Mouse (Mus musculus) myocyte (in vitro differentiated cells): ENCODE results near the gene Tmed6. TPM values are rescaled to one million over a fixed set of nuclear protein-coding genes. Genes with fewer than 3 reads are reported as not detected.

Experiments
- H3K27me3 ChIP-seq: one replicate; pipeline ENCODE4 v1.6.1; 2011; ENCODE audit not compliant: control insufficient read depth, insufficient read depth, insufficient read length
- H3K36me3 ChIP-seq: one replicate; pipeline ENCODE4 v1.6.1; 2011; ENCODE audit not compliant: control insufficient read depth, insufficient read depth
- H3K4me2 ChIP-seq: one replicate; pipeline ENCODE4 v1.6.1; 2011; ENCODE audit warnings: low read depth, control low read depth
- H3K4me3 ChIP-seq: one replicate; pipeline ENCODE4 v1.5.1; 2011; ENCODE audit warnings: mild to moderate bottlenecking, control low read depth, moderate library complexity
- H3K79me2 ChIP-seq: one replicate; pipeline ENCODE4 v1.6.1; 2011; ENCODE audit not compliant: control insufficient read depth, insufficient read depth
- H3ac ChIP-seq: one replicate; pipeline ENCODE4 v1.6.1; 2011; ENCODE audit not compliant: control insufficient read depth, insufficient read length
- CEBPB ChIP-seq: IDR thresholded peaks from 2 replicates; pipeline ENCODE4 v1.6.1; 2011; ENCODE audit warnings: mild to moderate bottlenecking, moderate library complexity; ENCODE audit not compliant: poor library complexity, insufficient read depth, severe bottlenecking
- E2F4 ChIP-seq: IDR thresholded peaks from one replicate; pipeline ENCODE4 v1.6.1; 2011; ENCODE audit warnings: mild to moderate bottlenecking, control low read depth, moderate library complexity; ENCODE audit not compliant: insufficient read depth
- MAX ChIP-seq: IDR thresholded peaks from one replicate; pipeline ENCODE4 v1.6.1; 2011; ENCODE audit warnings: low read depth, mild to moderate bottlenecking, control low read depth
- MYOD1 ChIP-seq, 3 experiments: IDR thresholded peaks; one replicate each; pipeline ENCODE4 v1.6.1; 2011; ENCODE audit warnings: control low read depth in 2 of 3, low read depth in 2 of 3, mild to moderate bottlenecking in 2 of 3, moderate library complexity in 1 of 3; ENCODE audit not compliant: insufficient read length in 2 of 3, control insufficient read depth in 1 of 3
- MYOG ChIP-seq, 3 experiments: IDR thresholded peaks; one replicate each; pipeline ENCODE4 v1.6.1; 2011; ENCODE audit warnings: control low read depth in 2 of 3, low read depth in 2 of 3, mild to moderate bottlenecking in 2 of 3; ENCODE audit not compliant: insufficient read length in 2 of 3, control insufficient read depth in 1 of 3, insufficient read depth in 1 of 3
- POLR2A ChIP-seq: IDR thresholded peaks from one replicate; pipeline ENCODE4 v1.6.1; 2011; ENCODE audit warnings: low read depth, mild to moderate bottlenecking, control low read depth, moderate library complexity; ENCODE audit not compliant: insufficient read length
- POLR2AphosphoS2 ChIP-seq: IDR thresholded peaks from one replicate; pipeline ENCODE4 v1.6.1; 2011; ENCODE audit warnings: low read depth, control low read depth; ENCODE audit not compliant: insufficient read length
- REST ChIP-seq: IDR thresholded peaks from one replicate; pipeline ENCODE4 v1.6.1; 2011; ENCODE audit warnings: mild to moderate bottlenecking, control low read depth, moderate library complexity; ENCODE audit not compliant: insufficient read depth, insufficient read length
- SRF ChIP-seq: IDR thresholded peaks from one replicate; pipeline ENCODE4 v1.6.1; 2011; ENCODE audit warnings: low read depth; ENCODE audit not compliant: control insufficient read depth, insufficient read length
- TCF12 ChIP-seq: IDR thresholded peaks from one replicate; pipeline ENCODE4 v1.6.1; 2011; ENCODE audit warnings: mild to moderate bottlenecking, control low read depth; ENCODE audit not compliant: poor library complexity, insufficient read depth, severe bottlenecking
- TCF3 ChIP-seq: IDR thresholded peaks from one replicate; pipeline ENCODE4 v1.6.1; 2011; ENCODE audit warnings: low read depth, control low read depth; ENCODE audit not compliant: insufficient read length
- USF1 ChIP-seq: IDR thresholded peaks from one replicate; pipeline ENCODE4 v1.6.1; 2011; ENCODE audit warnings: low read depth, mild to moderate bottlenecking, control low read depth, moderate library complexity
- polyA plus RNA-seq: library from polyadenylated mRNA; unstranded; fragments of >200 nt; fragmentation: generic; extraction: Trizol; gene quantifications from one replicate; pipeline ENCODE4 v1.2.1, GENCODE M21; 2012; ENCODE audit warnings: missing spikeins

Tmed6 gene
- polyA plus RNA-seq, 1 experiment = not detected

- no peak overlapping the region for H3K4me3 ChIP-seq
- TF ChIP-seq REST (no peak), USF1 (peak; percentile 42)
- H3ac ChIP-seq = no peak overlapping the region
- H3K27me3 ChIP-seq = no peaks in the 10 kb centered on the region
- peaks cover 23% of the 10 kb centered on the region for H3K79me2 ChIP-seq
- no peak overlapping the region for H3K4me2 ChIP-seq
- no peaks in the 10 kb centered on the region for H3K36me3 ChIP-seq
Measured at GRCm38 (mm10) chr8:107029310-107029709, 36.1 kb downstream of the Tmed6 start.

GRCm38 (mm10) chr8:107023479-107023878 is 42.0 kb downstream of the Tmed6 start:
- H3K4me3 ChIP-seq = no peak overlapping the region
- no peaks in the 10 kb centered on the region for H3K79me2 ChIP-seq
- H3K27me3 ChIP-seq = no peaks in the 10 kb centered on the region
- H3K4me2 ChIP-seq = no peak overlapping the region
- H3K36me3 ChIP-seq = no peaks in the 10 kb centered on the region
- TF ChIP-seq TCF3 (no peak), USF1 (no peak), POLR2A (no peak), MYOG (IDR thresholded peaks at IDR 0.05; ENCODE audit: control insufficient read depth in 1 of 3, insufficient read depth in 1 of 3, insufficient read length in 2 of 3, low read depth in 2 of 3) (no peak), MYOD1 (IDR thresholded peaks at IDR 0.05; ENCODE audit: control insufficient read depth in 1 of 3, insufficient read length in 2 of 3, low read depth in 2 of 3) (no peak), E2F4 (no peak), POLR2AphosphoS2 (no peak), CEBPB (no peak), MAX (no peak), TCF12 (no peak), REST (no peak)
- H3ac ChIP-seq = no peak overlapping the region

- H3K36me3 ChIP-seq = peaks cover 3% of the 10 kb centered on the region
- H3K4me2 ChIP-seq = no peak overlapping the region
- no peak overlapping the region for H3ac ChIP-seq
- TF ChIP-seq SRF (no peak), TCF3 (no peak), TCF12 (no peak)
- H3K4me3 ChIP-seq = no peak overlapping the region
- no peaks in the 10 kb centered on the region for H3K79me2 ChIP-seq
- H3K27me3 ChIP-seq = no peaks in the 10 kb centered on the region
Measured at GRCm38 (mm10) chr8:107014915-107015314, 50.5 kb downstream of the Tmed6 start.

- peaks cover 3% of the 10 kb centered on the region for H3K36me3 ChIP-seq
- no peak overlapping the region for H3K4me3 ChIP-seq
- no peaks in the 10 kb centered on the region for H3K27me3 ChIP-seq
- TF ChIP-seq CEBPB (no peak), POLR2AphosphoS2 (no peak), TCF3 (no peak), MAX (no peak), SRF (no peak), E2F4 (no peak)
- H3K4me2 ChIP-seq = no peak overlapping the region
- no peaks in the 10 kb centered on the region for H3K79me2 ChIP-seq
- H3ac ChIP-seq = no peak overlapping the region
Measured at GRCm38 (mm10) chr8:107012666-107013065, 52.8 kb downstream of the Tmed6 start.

Other genes with a start within 250 kb of the Tmed6 start
- gene Has3, start 195.4 kb downstream of the Tmed6 start, polyA plus RNA-seq = 0.12 TPM
- gene Utp4, start 172.0 kb downstream of the Tmed6 start, polyA plus RNA-seq = 45.8 TPM
- 5.6 TPM for gene Sntb2, start 129.9 kb downstream of the Tmed6 start, polyA plus RNA-seq
- gene Vps4a, start 34.4 kb downstream of the Tmed6 start, polyA plus RNA-seq = 35.4 TPM
- 31.1 TPM for gene Pdf, start 17.0 kb downstream of the Tmed6 start, polyA plus RNA-seq
- 28.3 TPM for gene Cog8, start 9.0 kb downstream of the Tmed6 start, polyA plus RNA-seq
- gene Nip7, start 8.8 kb downstream of the Tmed6 start, polyA plus RNA-seq = 81.4 TPM
- 14.7 TPM for gene Terf2, start 30.9 kb upstream of the Tmed6 start, polyA plus RNA-seq
- gene Cyb5b, start 85.0 kb upstream of the Tmed6 start, polyA plus RNA-seq = 48.3 TPM
- gene Nfat5, start 227.8 kb upstream of the Tmed6 start, polyA plus RNA-seq = 5.6 TPM